In genomic region chr16:10307351-10307750, GRCm38 (mm10) we compare ENCODE assay signal across 1 mouse cellular context.
TF ChIP-seq lines count a peak whose summit lies in the region.

No protein-coding gene starts in this region.

TF ChIP-seq in MEL, 35 proteins besides CTCF, POLR2A, EP300 and RAD21 (continued from another document):
- TF ChIP-seq SMC3 (IDR thresholded peaks at IDR 0.05; ENCODE audit: low read depth, low read length) (no peak), MAX (IDR thresholded peaks at IDR 0.05; ENCODE audit: low read length) (peak; percentile 21; the same call in 1 of the 2 replicates), MXI1 (IDR thresholded peaks at IDR 0.05; ENCODE audit: low read depth, low read length) (peak; percentile 69), GATA1 (IDR thresholded peaks at IDR 0.05; ENCODE audit: low read depth, low read length) (no peak), CHD1 (IDR thresholded peaks at IDR 0.05; ENCODE audit: low read depth, low read length) (no peak), RCOR1 (IDR thresholded peaks at IDR 0.05; ENCODE audit: low read depth, low read length) (no peak)
